Mouse (Mus musculus): ENCODE results near the gene Abcc5. TPM values are rescaled to one million over a fixed set of nuclear protein-coding genes. Genes with fewer than 3 reads are reported as not detected.
"Not testable (repeated sequence)": the region's sequence is repeated elsewhere in the genome, so short reads cannot be mapped to it uniquely, and the experiment has no call there.

The Abcc5 gene
- total RNA-seq (2021) = 100 to 1,000 TPM; 175 to 193 TPM
- long read RNA-seq, experiment 1, full-length matches to known transcripts = 17 of 42 reads
- long read RNA-seq, experiment 1, partial matches to known transcripts = 8 of 42 reads
- long read RNA-seq, experiment 1, other reads (novel, unspliced or antisense) = 17 of 42 reads
- long read RNA-seq, experiment 2, full-length matches to known transcripts = 20 of 67 reads
- long read RNA-seq, experiment 2, partial matches to known transcripts = 19 of 67 reads
- long read RNA-seq, experiment 2, other reads (novel, unspliced or antisense) = 28 of 67 reads

GRCm38 (mm10) chr16:20425855-20426598, at the start of gene Abcc5:
Abcc5 (minus strand) TSS chr16:20426394.
- peak; percentile 90 to 98 for DNase-seq (ENCODE audit: low spot score in 2 of 2)

- DNase-seq (ENCODE audit: low spot score in 2 of 2) = no peak
Measured at GRCm38 (mm10) chr16:20475335-20475734, 49.1 kb upstream of the Abcc5 start.

GRCm38 (mm10) chr16:20474786-20475185, 48.6 kb upstream of the Abcc5 start:
- no peak for DNase-seq (ENCODE audit: low spot score in 2 of 2)

- no peak for DNase-seq (ENCODE audit: low spot score in 2 of 2)
Measured at GRCm38 (mm10) chr16:20474211-20474610, 48.0 kb upstream of the Abcc5 start.

- DNase-seq (ENCODE audit: low spot score in 2 of 2) = no peak
Measured at GRCm38 (mm10) chr16:20473748-20474147, 47.6 kb upstream of the Abcc5 start.

GRCm38 (mm10) chr16:20471686-20472085, 45.5 kb upstream of the Abcc5 start:
- no peak for DNase-seq (ENCODE audit: low spot score in 2 of 2)

GRCm38 (mm10) chr16:20470981-20471380, 44.8 kb upstream of the Abcc5 start:
- DNase-seq (ENCODE audit: low spot score in 2 of 2) = no peak

- no peak for DNase-seq (ENCODE audit: low spot score in 2 of 2)
Measured at GRCm38 (mm10) chr16:20464725-20465124, 38.5 kb upstream of the Abcc5 start.

GRCm38 (mm10) chr16:20458736-20459135, 32.5 kb upstream of the Abcc5 start:
- not testable (repeated sequence) for DNase-seq (ENCODE audit: low spot score in 2 of 2)

GRCm38 (mm10) chr16:20456106-20456505, 29.9 kb upstream of the Abcc5 start:
- DNase-seq (ENCODE audit: low spot score in 2 of 2) = no peak

GRCm38 (mm10) chr16:20454155-20454654, 28.0 kb upstream of the Abcc5 start:
- no peak for DNase-seq (ENCODE audit: low spot score in 2 of 2)

- no peak for DNase-seq (ENCODE audit: low spot score in 2 of 2)
Measured at GRCm38 (mm10) chr16:20451774-20452173, 25.6 kb upstream of the Abcc5 start.

GRCm38 (mm10) chr16:20445871-20446270, 19.7 kb upstream of the Abcc5 start:
- DNase-seq (ENCODE audit: low spot score in 2 of 2) = no peak

- no peak for DNase-seq (ENCODE audit: low spot score in 2 of 2)
Measured at GRCm38 (mm10) chr16:20444831-20445388, 18.7 kb upstream of the Abcc5 start.

- no peak for DNase-seq (ENCODE audit: low spot score in 2 of 2)
Measured at GRCm38 (mm10) chr16:20442871-20443270, 16.7 kb upstream of the Abcc5 start.

GRCm38 (mm10) chr16:20438673-20439415, 12.7 kb upstream of the Abcc5 start:
- DNase-seq (ENCODE audit: low spot score in 2 of 2) = no peak

GRCm38 (mm10) chr16:20438046-20438445, 11.9 kb upstream of the Abcc5 start:
- not testable (repeated sequence) for DNase-seq (ENCODE audit: low spot score in 2 of 2)

GRCm38 (mm10) chr16:20436281-20436680, 10.1 kb upstream of the Abcc5 start:
- no peak for DNase-seq (ENCODE audit: low spot score in 2 of 2)

GRCm38 (mm10) chr16:20429328-20429727, 3.1 kb upstream of the Abcc5 start:
- no peak for DNase-seq (ENCODE audit: low spot score in 2 of 2)

- DNase-seq (ENCODE audit: low spot score in 2 of 2) = no peak
Measured at GRCm38 (mm10) chr16:20427566-20427965, 1.4 kb upstream of the Abcc5 start.

Data from layer of hippocampus, postnatal 14 days (tissue).